Mouse (Mus musculus) C2C12 (cell line): ENCODE results near the gene Scyl2. TPM values are rescaled to one million over a fixed set of nuclear protein-coding genes. Genes with fewer than 3 reads are reported as not detected.

ENCODE experiments used
- H3K27me3 ChIP-seq: one replicate; pipeline ENCODE4 v1.6.1; 2011; ENCODE audit not compliant: control insufficient read depth, insufficient read depth, insufficient read length
- H3K36me3 ChIP-seq: one replicate; pipeline ENCODE4 v1.6.1; 2011; ENCODE audit not compliant: control insufficient read depth, insufficient read depth
- H3K4me3 ChIP-seq: one replicate; pipeline ENCODE4 v1.5.1; 2011; ENCODE audit warnings: mild to moderate bottlenecking, control low read depth; ENCODE audit not compliant: poor library complexity, insufficient read depth, severe bottlenecking
- H3K79me2 ChIP-seq: one replicate; pipeline ENCODE4 v1.6.1; 2011; ENCODE audit not compliant: control insufficient read depth, insufficient read depth
- H3K79me3 ChIP-seq: one replicate; pipeline ENCODE4 v1.6.1; 2011; ENCODE audit warnings: low read depth, control low read depth
- H3ac ChIP-seq: one replicate; pipeline ENCODE3; 2011; ENCODE audit warnings: low read depth; ENCODE audit not compliant: control insufficient read depth, insufficient read length
- CEBPB ChIP-seq: IDR thresholded peaks from one replicate; pipeline ENCODE4 v1.6.1; 2011; ENCODE audit warnings: low read depth, mild to moderate bottlenecking, control low read depth, moderate library complexity
- CTCF ChIP-seq: IDR thresholded peaks from one replicate; pipeline ENCODE4 v1.5.1; 2011; ENCODE audit not compliant: control insufficient read depth, insufficient read depth, insufficient read length
- FOSL1 ChIP-seq: IDR thresholded peaks from one replicate; pipeline ENCODE4 v1.8.0; 2011; ENCODE audit warnings: mild to moderate bottlenecking, low read length; ENCODE audit not compliant: poor library complexity, insufficient read depth, severe bottlenecking
- MAX ChIP-seq: IDR thresholded peaks from one replicate; pipeline ENCODE4 v1.6.1; 2011; ENCODE audit warnings: mild to moderate bottlenecking, control low read depth
- MYOD1 ChIP-seq: IDR thresholded peaks from one replicate; pipeline ENCODE4 v1.6.1; 2011; ENCODE audit warnings: low read depth; ENCODE audit not compliant: control insufficient read depth, insufficient read length
- MYOG ChIP-seq: IDR thresholded peaks from one replicate; pipeline ENCODE4 v1.6.1; 2011; ENCODE audit not compliant: control insufficient read depth, insufficient read length; ENCODE audit errors: extremely low read depth
- USF1 ChIP-seq: IDR thresholded peaks from one replicate; pipeline ENCODE4 v1.6.1; 2011; ENCODE audit warnings: low read depth, mild to moderate bottlenecking, control low read depth, moderate library complexity
- polyA plus RNA-seq: library from polyadenylated mRNA; unstranded; fragments of >200 nt; fragmentation: generic; extraction: Trizol; gene quantifications from one replicate; pipeline ENCODE4 v1.2.1, GENCODE M21; 2012; ENCODE audit warnings: missing spikeins

The Scyl2 gene
- polyA plus RNA-seq, 1 experiment, result 6.7 TPM

DNA sequence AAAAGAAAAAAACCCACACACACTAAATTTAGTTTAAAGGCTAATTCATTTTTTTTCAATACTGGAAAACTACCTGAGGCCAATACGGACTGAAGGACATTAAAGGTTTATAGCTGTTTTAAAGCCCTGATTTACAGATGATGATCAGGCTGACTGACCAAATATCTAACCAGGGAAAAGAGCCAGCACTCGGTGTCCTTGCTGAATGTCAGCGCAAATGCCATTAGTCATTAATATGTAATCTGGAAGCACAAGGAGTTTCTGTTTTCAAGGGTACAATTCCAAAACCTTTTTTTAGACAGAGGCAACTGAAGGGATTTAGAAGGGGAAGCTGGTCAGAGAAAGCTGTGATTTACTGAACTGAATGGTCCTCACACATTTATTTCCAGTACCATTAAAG lies 34.7 kb upstream of the Scyl2 start:
- H3K27me3 ChIP-seq, result no peaks in the 10 kb centered on the region
- peaks cover 35% of the 10 kb centered on the region for H3K36me3 ChIP-seq
- H3K79me3 ChIP-seq, result no peaks in the 10 kb centered on the region
- TF ChIP-seq MAX (no peak), MYOG (no peak), USF1 (no peak), CTCF (no peak), FOSL1 (no peak), MYOD1 (no peak), CEBPB (no peak)
- H3K4me3 ChIP-seq, result no peak overlapping the region
- no peak overlapping the region for H3ac ChIP-seq
- H3K79me2 ChIP-seq, result no peaks in the 10 kb centered on the region

DNA sequence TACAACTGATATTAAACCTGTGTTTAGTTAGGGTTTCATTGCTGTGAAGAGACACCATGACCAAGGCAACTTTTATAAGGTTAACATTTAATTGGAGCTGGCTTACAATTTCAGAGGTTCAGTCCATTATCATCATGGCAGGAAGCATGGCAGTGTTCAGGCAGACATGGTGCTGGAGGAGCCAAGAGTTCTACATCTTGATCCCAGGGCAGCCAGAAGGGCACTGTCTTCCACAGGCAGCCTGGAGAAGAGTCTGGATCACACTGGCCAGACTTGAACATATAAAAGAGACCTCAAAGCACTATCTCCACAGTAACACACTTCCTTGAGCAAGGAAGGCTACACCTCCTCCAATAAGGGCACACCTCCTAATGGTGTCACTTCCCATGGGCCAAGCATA lies 34.2 kb upstream of the Scyl2 start:
- Histone ChIP-seq H3K36me3 (peaks cover 38% of the 10 kb centered on the region), H3K4me3 (no peak overlapping the region), H3ac (no peak overlapping the region), H3K79me2 (no peaks in the 10 kb centered on the region), H3K79me3 (no peaks in the 10 kb centered on the region), H3K27me3 (no peaks in the 10 kb centered on the region)
- TF ChIP-seq MAX (no peak), MYOG (no peak), MYOD1 (no peak), USF1 (no peak), FOSL1 (no peak), CTCF (no peak), CEBPB (no peak)

DNA sequence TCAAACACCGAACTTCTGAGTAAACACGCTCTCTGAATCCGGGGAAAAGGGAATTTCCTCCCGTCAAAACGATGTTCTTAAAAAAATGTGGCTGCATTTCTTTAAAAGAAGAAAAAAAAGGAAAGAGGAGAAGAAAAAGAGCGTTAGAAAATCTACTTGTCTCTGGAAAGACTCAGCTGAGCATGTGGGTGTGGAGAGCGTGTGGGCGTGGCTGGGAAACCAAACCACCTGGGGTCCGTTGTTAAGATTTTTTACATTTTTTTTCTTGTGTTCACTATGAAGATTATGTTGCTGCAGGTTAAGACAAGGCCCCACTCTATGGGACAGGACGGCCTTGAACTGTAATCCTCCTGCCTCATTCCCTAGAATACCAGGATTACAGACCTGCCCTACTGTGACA lies 28.8 kb upstream of the Scyl2 start:
- Histone ChIP-seq H3K4me3 (no peak overlapping the region), H3K79me3 (no peaks in the 10 kb centered on the region), H3K36me3 (peaks cover 55% of the 10 kb centered on the region), H3ac (no peak overlapping the region), H3K79me2 (no peaks in the 10 kb centered on the region), H3K27me3 (no peaks in the 10 kb centered on the region)
- TF ChIP-seq CEBPB (no peak), CTCF (no peak), MYOD1 (no peak), MAX (no peak), USF1 (no peak), MYOG (no peak), FOSL1 (no peak)

DNA sequence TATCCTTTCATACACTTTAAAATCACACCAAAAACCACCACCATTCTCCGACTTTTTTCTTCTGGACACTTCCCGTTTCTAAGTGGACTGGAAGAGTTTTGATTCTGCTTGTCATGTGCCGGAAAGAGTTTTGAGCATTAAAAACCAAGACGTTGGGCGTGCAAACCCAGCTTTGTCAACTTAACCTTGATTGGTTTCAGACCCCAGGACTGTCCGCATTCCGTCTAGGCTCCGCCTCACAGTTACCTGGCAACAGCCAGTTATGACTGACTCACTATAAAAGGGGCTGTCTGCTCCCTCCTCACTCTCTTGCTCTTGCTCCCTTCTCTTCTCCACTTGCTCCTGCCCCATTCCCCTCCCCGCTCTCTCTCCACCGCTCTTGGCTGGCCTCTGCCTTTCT lies 22.6 kb upstream of the Scyl2 start:
- H3ac ChIP-seq, result no peak overlapping the region
- no peak overlapping the region for H3K4me3 ChIP-seq
- TF ChIP-seq MYOD1 (no peak), CTCF (no peak), MYOG (no peak), FOSL1 (no peak), USF1 (no peak), MAX (no peak), CEBPB (no peak)

DNA sequence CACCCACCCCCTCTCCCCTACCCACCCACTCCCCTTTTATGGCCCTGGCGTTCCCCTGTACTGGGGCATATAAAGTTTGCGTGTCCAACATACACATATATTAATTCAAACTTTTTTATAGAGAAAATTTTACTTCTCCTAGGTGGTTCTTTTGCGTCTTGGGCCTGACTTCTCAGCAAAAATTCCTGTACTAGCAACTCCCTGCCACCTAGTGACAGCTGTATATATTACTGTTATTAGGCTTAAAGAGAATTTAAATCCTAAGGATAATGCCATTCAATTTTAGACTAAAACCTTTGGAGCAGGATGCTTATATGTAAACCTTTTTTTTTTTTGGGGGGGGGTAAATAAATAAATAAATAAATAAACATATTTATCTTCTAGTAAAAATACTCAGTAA lies 21.3 kb upstream of the Scyl2 start:
- TF ChIP-seq CEBPB (no peak), MAX (no peak), FOSL1 (no peak), MYOG (no peak), MYOD1 (no peak), CTCF (no peak), USF1 (no peak)
- H3K36me3 ChIP-seq, result peaks cover 11% of the 10 kb centered on the region
- H3K79me3 ChIP-seq, result no peaks in the 10 kb centered on the region

More for the DNA sequence above, 22.6 kb upstream of the Scyl2 start:
- Histone ChIP-seq H3K79me3 (no peaks in the 10 kb centered on the region), H3K79me2 (no peaks in the 10 kb centered on the region), H3K36me3 (peaks cover 21% of the 10 kb centered on the region), H3K27me3 (no peaks in the 10 kb centered on the region)

DNA sequence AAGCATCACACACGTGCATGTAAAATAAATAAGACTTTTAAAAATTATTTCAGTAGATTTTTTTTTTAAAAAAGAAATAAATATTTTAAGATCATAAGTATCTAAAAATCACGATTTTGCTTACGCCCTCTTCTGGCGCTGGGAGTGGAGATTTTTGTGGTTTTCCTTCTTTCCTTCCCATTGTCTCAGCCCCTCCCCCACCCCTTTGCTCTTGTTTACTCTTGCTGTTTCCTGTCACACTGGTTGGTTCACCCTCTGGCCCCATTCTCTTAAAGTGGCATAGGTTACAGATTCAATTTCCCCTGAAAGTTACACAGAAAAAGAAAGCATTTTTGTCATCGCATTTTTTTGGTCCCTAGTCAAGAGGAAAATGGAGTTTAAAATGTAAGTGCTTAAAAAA lies 17.0 kb upstream of the Scyl2 start:
- H3K4me3 ChIP-seq, result no peak overlapping the region
- H3K36me3 ChIP-seq, result no peaks in the 10 kb centered on the region
- H3K79me2 ChIP-seq, result no peaks in the 10 kb centered on the region
- H3K27me3 ChIP-seq, result no peaks in the 10 kb centered on the region
- TF ChIP-seq MYOG (no peak), CTCF (no peak), CEBPB (no peak), USF1 (no peak), FOSL1 (no peak), MAX (no peak), MYOD1 (no peak)
- no peaks in the 10 kb centered on the region for H3K79me3 ChIP-seq
- no peak overlapping the region for H3ac ChIP-seq

More for the DNA sequence above, 21.3 kb upstream of the Scyl2 start:
- H3K27me3 ChIP-seq, result no peaks in the 10 kb centered on the region
- H3ac ChIP-seq, result no peak overlapping the region
- H3K79me2 ChIP-seq, result no peaks in the 10 kb centered on the region
- H3K4me3 ChIP-seq, result no peak overlapping the region
